Mouse (Mus musculus) kidney, postnatal 0 days (tissue): ENCODE measurements around the gene Slc6a11. TPM values are rescaled to one million over a fixed set of nuclear protein-coding genes. Genes with fewer than 3 reads are reported as not detected.

ENCODE experiments used
- ATAC-seq: fragments of 200-750 bp; cut with Nextera tagmentation; replicated peaks from 2 replicates; pipeline ENCODE4 v1.8.0; 2017; ENCODE audit warnings: low read depth, moderate number of reproducible peaks, moderate TSS enrichment, moderate library complexity; ENCODE audit not compliant: low FRiP score
- DNase-seq: peaks from one replicate; pipeline ENCODE4 v3.0.0-alpha.2; 2016; ENCODE audit warnings: low spot score
- H3K27ac ChIP-seq: fragments of 300-500 bp; sonication (generic); 2 replicates; pipeline ENCODE4 v1.5.1; 2014; ENCODE audit warnings: mild to moderate bottlenecking
- H3K27me3 ChIP-seq: fragments of 300-500 bp; sonication (generic); 2 replicates; pipeline ENCODE4 v1.6.1; 2014; ENCODE audit warnings: low read length, mixed read lengths; ENCODE audit not compliant: insufficient read depth
- H3K36me3 ChIP-seq: fragments of 300-500 bp; sonication (generic); 2 replicates; pipeline ENCODE4 v1.6.1; 2014; ENCODE audit warnings: low read length, mixed read lengths; ENCODE audit not compliant: insufficient read depth
- H3K4me1 ChIP-seq: fragments of 300-500 bp; sonication (generic); replicated peaks from 2 replicates; pipeline ENCODE4 v1.6.1; 2014; ENCODE audit warnings: antibody characterized with exemption, low read length, mixed read lengths; ENCODE audit not compliant: insufficient read depth
- H3K4me2 ChIP-seq: fragments of 300-500 bp; sonication (generic); 2 replicates; pipeline ENCODE4 v1.6.1; 2014; ENCODE audit warnings: mild to moderate bottlenecking, low read length, moderate library complexity, mixed read lengths
- H3K4me3 ChIP-seq: fragments of 300-500 bp; sonication (generic); replicated peaks from 2 replicates; pipeline ENCODE4 v1.5.1; 2014; ENCODE audit warnings: low read depth, low read length
- H3K9ac ChIP-seq: fragments of 300-500 bp; sonication (generic); 2 replicates; pipeline ENCODE4 v1.6.1; 2014; ENCODE audit warnings: low read depth, low read length
- H3K9me3 ChIP-seq: fragments of 300-500 bp; sonication (generic); replicated peaks from 2 replicates; pipeline ENCODE4 v1.6.1; 2016; ENCODE audit warnings: low read length, inconsistent platforms, mixed read lengths
- CTCF ChIP-seq: IDR thresholded peaks from 2 replicates; pipeline ENCODE4 v1.5.1; 2016; ENCODE audit warnings: antibody characterized with exemption, low read depth, mild to moderate bottlenecking, moderate library complexity
- WGBS: fragments of 180-500 bp; shearing (Covaris S2); extraction: QIAGEN DNeasy Blood & Tissue Kit; methylation state at CpG from one replicate; pipeline ENCODE4 v1.1.7; 2014; 5-methylcytosine and 5-hydroxymethylcytosine counted together
- polyA plus RNA-seq: library from polyadenylated mRNA; unstranded; fragments of >200 nt; fragmentation: Nextera tagmentation; extraction: Ambion mirVana; gene quantifications from 2 replicates; pipeline ENCODE4 v1.2.1, GENCODE M21; 2015

Gene Slc6a11
- polyA plus RNA-seq, 1 experiment from 2014 or later = 0.04 TPM

DNA sequence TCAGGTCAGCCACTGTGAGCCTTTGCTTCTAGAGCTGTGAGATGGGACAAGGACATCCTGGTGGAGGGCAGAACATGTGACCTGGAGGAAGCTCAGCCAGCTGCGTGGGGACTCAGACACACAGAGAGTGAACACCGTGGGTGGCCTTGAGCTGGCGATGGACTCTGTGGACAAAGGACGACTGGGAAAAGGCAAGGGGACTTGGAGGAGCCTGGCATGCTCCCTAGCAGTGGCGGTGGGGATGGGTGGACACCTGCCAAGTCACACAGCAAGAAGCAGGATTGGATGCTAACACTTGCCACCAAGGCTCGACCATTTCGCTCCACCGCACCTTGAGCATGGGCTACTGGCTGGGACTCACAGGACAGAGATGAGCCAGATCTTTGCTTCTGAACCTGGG lies 57.8 kb downstream of the Slc6a11 start:
- Histone ChIP-seq H3K27ac (no peak overlapping the region), H3K4me1 (no peaks in the 10 kb centered on the region), H3K36me3 (no peaks in the 10 kb centered on the region), H3K4me3 (no peak overlapping the region), H3K9ac (no peak overlapping the region), H3K9me3 (no peaks in the 10 kb centered on the region), H3K4me2 (no peak overlapping the region), H3K27me3 (no peaks in the 10 kb centered on the region)
- ATAC-seq = no peak
- WGBS = 80% methylated on average over 8 of the region's 8 CpGs
- TF ChIP-seq CTCF = no peak
- no peak for DNase-seq

DNA sequence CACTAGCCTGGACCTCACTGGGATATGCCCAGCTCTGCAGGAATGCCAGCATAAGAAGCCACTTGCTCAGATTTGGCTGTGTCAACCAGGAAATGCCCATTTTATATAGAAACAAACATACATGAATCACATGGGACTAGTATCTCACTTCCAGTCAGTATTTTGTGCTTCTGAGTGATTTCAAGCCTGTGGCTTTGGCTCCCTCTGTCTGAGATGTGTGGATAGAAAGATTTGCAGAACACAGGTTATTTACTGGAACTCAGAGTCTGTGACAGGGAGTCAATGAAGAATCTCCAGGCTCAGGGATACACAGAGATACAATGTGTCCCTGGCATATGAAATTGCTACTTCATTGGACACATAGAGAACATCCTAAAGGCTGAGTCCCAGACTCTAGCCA lies 65.0 kb downstream of the Slc6a11 start:
- Histone ChIP-seq H3K4me2 (no peak overlapping the region), H3K4me3 (no peak overlapping the region), H3K9ac (no peak overlapping the region), H3K9me3 (no peaks in the 10 kb centered on the region), H3K36me3 (no peaks in the 10 kb centered on the region), H3K4me1 (no peaks in the 10 kb centered on the region), H3K27ac (no peak overlapping the region), H3K27me3 (no peaks in the 10 kb centered on the region)
- DNase-seq (no peak), ATAC-seq (no peak)
- no peak; the same call in 1 of the 2 replicates for TF ChIP-seq CTCF

DNA sequence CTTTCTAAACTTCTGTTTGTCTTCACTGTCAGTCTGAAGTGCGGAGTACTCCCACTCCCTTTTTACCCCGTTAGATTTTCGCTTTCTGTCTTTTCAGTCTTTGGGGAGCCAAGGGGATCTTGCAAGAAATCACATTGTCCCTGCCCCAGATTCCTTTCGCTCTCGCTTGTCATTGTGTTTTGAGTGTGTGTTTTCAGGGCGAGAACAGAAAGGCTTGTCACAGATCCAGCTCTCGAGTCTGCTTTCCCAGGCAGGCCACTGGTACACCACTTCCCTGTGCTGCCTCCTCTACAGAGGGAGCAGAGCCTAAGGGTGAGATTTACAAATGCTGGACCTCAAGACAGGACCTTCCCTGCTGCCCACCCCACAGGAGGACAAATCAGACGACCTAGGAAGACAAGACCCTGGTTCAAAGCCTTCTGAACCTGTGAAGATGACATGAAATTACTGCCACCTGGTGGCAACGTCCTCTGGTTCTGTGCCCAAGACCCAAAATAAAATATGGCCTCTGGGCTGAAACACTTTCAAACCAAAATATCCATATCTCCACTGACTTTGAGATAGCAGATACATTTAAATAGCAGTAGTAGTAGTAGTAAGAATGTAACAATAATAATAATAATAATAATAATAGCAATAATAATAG lies 68.3 kb downstream of the Slc6a11 start:
- no peak for ATAC-seq
- Histone ChIP-seq H3K9me3 (no peaks in the 10 kb centered on the region), H3K4me2 (no peak overlapping the region), H3K27ac (no peak overlapping the region), H3K4me3 (no peak overlapping the region), H3K27me3 (no peaks in the 10 kb centered on the region), H3K4me1 (no peaks in the 10 kb centered on the region), H3K36me3 (no peaks in the 10 kb centered on the region), H3K9ac (no peak overlapping the region)
- DNase-seq = peak; percentile 7
- WGBS = 57% methylated on average over 9 of the region's 9 CpGs
- TF ChIP-seq CTCF = peak; percentile 47; the same call in 1 of the 2 replicates

DNA sequence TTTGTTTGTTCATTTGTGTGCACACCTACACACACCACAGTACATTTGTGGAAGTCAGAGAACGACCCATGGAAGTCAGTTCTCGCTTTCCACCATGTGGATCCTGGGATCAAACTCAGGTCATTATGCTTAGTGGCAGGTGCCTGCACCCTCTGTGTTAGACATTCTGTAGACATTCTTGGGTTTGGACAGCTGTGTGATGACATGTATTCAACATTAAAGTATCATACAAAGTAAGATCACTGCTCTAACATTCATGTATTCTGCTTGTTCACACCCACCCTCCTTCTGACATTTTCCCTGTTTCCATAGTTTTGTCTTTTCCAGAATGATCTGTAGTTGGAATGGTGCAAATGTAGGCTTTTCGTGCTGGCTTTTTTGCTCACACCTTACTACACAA lies 73.5 kb downstream of the Slc6a11 start:
- Histone ChIP-seq H3K4me2 (no peak overlapping the region), H3K4me3 (no peak overlapping the region), H3K36me3 (no peaks in the 10 kb centered on the region), H3K9ac (no peak overlapping the region), H3K27me3 (no peaks in the 10 kb centered on the region), H3K27ac (no peak overlapping the region), H3K4me1 (no peaks in the 10 kb centered on the region), H3K9me3 (no peaks in the 10 kb centered on the region)
- no peak for TF ChIP-seq CTCF
- DNase-seq = no peak
- 86% methylated on average over 3 of the region's 3 CpGs for WGBS
- no peak for ATAC-seq

DNA sequence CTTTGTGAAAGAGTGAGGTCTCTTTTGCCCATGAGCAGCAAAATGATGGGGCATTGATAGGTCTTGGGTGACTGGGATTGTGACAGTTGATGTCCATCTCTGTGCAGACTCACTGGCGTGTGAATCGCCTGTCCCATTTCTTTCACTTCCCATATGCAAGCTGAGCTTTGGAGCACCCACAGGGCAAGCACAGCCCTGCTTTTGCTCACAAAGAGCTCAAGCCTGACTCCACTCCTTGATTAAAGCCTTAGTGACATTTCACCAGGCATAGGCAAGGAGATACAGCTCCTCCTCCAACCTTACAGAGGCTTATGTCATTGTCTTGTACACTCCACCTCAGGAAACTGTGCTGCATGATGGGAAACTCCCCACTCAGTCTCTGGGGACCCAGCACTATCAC lies 77.3 kb downstream of the Slc6a11 start:
- H3K36me3 ChIP-seq = no peaks in the 10 kb centered on the region
- WGBS = 81% methylated on average over 2 of the region's 2 CpGs
- no peak for TF ChIP-seq CTCF
- DNase-seq (no peak), ATAC-seq (no peak)
- H3K27me3 ChIP-seq = no peaks in the 10 kb centered on the region
- H3K4me2 ChIP-seq = no peak overlapping the region
- H3K4me1 ChIP-seq = no peaks in the 10 kb centered on the region
- H3K9ac ChIP-seq = no peak overlapping the region
- H3K4me3 ChIP-seq = no peak overlapping the region
- no peak overlapping the region for H3K27ac ChIP-seq
- H3K9me3 ChIP-seq = no peaks in the 10 kb centered on the region

DNA sequence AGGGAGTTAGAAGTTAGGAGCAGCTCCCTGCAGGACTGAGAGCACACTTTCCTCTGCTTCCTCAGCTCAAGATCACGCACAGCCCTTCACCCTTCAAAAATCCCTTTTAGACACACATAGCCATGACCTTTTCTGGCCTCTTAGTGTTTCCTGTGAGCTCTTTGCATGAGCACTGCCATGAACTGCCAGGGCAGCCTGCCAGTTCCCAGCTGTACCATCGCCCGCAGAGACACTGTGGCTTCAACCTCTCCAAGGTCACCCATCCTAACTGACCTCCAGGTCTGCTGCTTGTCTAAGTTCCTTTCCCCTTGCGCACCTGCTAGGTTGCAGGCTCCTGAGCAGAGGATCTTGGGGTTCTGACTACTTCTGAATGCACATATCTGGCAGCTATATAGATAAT lies 83.4 kb downstream of the Slc6a11 start:
- no peak for DNase-seq
- no peak for ATAC-seq
- Histone ChIP-seq H3K4me3 (no peak overlapping the region), H3K9ac (no peak overlapping the region), H3K4me2 (no peak overlapping the region), H3K36me3 (no peaks in the 10 kb centered on the region), H3K27ac (no peak overlapping the region), H3K4me1 (no peaks in the 10 kb centered on the region), H3K27me3 (no peaks in the 10 kb centered on the region), H3K9me3 (no peaks in the 10 kb centered on the region)
- no peak for TF ChIP-seq CTCF
- 79% methylated on average over 4 of the region's 4 CpGs for WGBS

DNA sequence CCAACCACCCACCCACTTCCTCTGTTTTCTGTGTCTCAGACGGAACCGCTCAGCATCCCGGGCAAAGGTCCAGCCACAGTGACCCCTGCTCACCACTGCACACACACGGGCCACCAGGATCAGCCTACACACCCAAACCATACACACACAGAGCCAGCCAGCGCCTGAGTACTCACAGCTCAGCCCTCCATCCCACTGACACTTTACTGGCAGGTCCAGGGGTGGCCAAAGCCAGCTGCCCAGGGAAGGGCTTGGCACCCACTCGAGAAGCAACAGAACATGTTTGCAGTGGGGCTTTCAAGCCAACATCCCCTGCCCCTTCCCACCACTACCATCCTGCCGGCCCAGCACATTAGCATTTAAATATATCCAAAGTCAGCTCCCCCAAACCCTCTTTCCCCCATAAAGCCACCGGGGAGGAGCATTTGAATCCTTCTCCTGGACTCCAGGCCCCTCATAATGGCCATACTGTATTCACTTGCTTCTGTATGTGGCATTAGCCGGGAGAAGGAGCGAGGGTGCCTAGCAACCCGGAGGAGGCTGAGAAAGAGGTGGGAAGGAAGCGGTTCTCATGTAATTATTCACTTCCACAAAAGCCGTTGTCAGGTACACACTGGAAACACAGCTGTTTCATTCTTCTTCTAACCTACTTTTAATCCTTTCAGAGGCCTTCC lies 85.8 kb downstream of the Slc6a11 start:
- no peak overlapping the region for H3K4me3 ChIP-seq
- no peak for ATAC-seq
- WGBS = 50% methylated on average over 13 of the region's 13 CpGs
- no peak overlapping the region for H3K9ac ChIP-seq
- H3K9me3 ChIP-seq = no peaks in the 10 kb centered on the region
- TF ChIP-seq CTCF = no peak
- no peak for DNase-seq
- H3K4me2 ChIP-seq = no peak overlapping the region
- no peaks in the 10 kb centered on the region for H3K36me3 ChIP-seq
- no peaks in the 10 kb centered on the region for H3K27me3 ChIP-seq
- H3K27ac ChIP-seq = no peak overlapping the region
- H3K4me1 ChIP-seq = no peaks in the 10 kb centered on the region
